25 mouse cellular contexts compared by ENCODE assay signal in the genomic region with DNA sequence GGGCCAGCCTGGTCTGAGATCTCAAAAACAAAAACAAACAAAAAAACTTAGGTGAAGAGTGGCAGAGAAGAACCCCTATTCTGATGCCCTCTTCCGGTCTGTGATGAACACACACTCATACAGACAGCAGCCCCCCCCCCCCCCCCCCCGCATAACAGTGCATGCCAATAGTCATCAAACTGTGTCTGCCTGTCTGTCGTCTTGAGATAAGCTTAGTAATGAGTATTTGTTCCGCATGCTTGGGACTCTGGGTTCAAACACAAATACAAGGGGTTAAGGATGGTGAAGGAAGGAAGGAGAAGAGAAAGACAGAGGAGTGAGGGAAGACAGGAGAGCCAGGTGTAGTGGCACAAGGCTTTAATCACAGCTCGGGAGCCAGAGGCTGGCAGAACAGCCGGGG. TPM values are rescaled to one million over a fixed set of nuclear protein-coding genes. Genes with fewer than 3 reads are reported as not detected.
"Had no signal": no experiment of that assay in that cellular context is flagged by ENCODE, and none has a peak within 500 bp of the region (broad histone marks: within the 10 kb centered on the region; RNA-seq: fewer than 3 reads in every experiment).

No protein-coding gene starts in this region.

- ATAC-seq: intestine, embryonic 16.5 days; lung, postnatal 0 days had no signal

- H3K27ac ChIP-seq: kidney, postnatal 0 days; layer of hippocampus, adult 2 months; left cerebral cortex, adult 2 months; macrophage; neural tube, embryonic 12.5 days; stomach, embryonic 15.5 days had no signal

- DNase-seq: kidney, adult 18-20 months; kidney, adult 9 months; kidney, postnatal 25 days; layer of hippocampus, postnatal 36 days; lung, embryonic 14.5 days; midbrain, embryonic 14.5 days; retina, postnatal 1 day; right cerebral cortex, postnatal 25 days; spleen, adult 18-20 months; thymus, adult 18-20 months; thymus, postnatal 4 days had no signal

- H3K4me3 ChIP-seq: layer of hippocampus, adult 2 months; left cerebral cortex, adult 2 months; megakaryocyte, embryonic 14.5 days; neural tube, embryonic 12.5 days; stomach, embryonic 15.5 days had no signal

- H3K27me3 ChIP-seq: megakaryocyte, embryonic 14.5 days; neural tube, embryonic 12.5 days; stomach, embryonic 15.5 days had no signal

- H3K4me1 ChIP-seq: neural tube, embryonic 12.5 days; stomach, embryonic 15.5 days had no signal

- H3K9me3 ChIP-seq: megakaryocyte, embryonic 14.5 days; neural tube, embryonic 12.5 days; stomach, embryonic 15.5 days had no signal

- H3K4me2 ChIP-seq: lung, embryonic 14.5 days; midbrain, embryonic 11.5 days; neural tube, embryonic 12.5 days; stomach, embryonic 15.5 days had no signal

- H3K9ac ChIP-seq: lung, embryonic 14.5 days; neural tube, embryonic 12.5 days; stomach, embryonic 15.5 days had no signal

RNA-seq across cellular contexts. Expression of gene Tex45, which starts 34.2 kb away (rescaled TPM):
- total RNA-seq: neutrophil, adult 5-6 weeks had no signal
- polyA plus RNA-seq: intestine, embryonic 16.5 days; large intestine, adult 2 months; limb, embryonic 11.5 days; liver, embryonic 16.5 days; lung, embryonic 14.5 days; lung, postnatal 0 days; macrophage; neural tube, embryonic 12.5 days; stomach, embryonic 15.5 days had no signal
